Mouse (Mus musculus) lung, postnatal 14 days (tissue): ENCODE measurements around the gene Sh2d4b.
A peak's percentile ranks its signal among the peaks of the same experiment; 100 is the strongest.

Experiments
- DNase-seq: peaks from one replicate; pipeline ENCODE4 v3.0.0; 2021

The Sh2d4b gene

GRCm38 (mm10) chr14:40893196-40893595 lies at the start of gene Sh2d4b:
Gene Sh2d4b (minus strand): TSS chr14:40893266.
- no peak for DNase-seq

GRCm38 (mm10) chr14:40942429-40942828 lies 49.4 kb upstream of the Sh2d4b start:
- no peak for DNase-seq

- DNase-seq = no peak
Observed at GRCm38 (mm10) chr14:40938380-40938987, 45.4 kb upstream of the Sh2d4b start.

- DNase-seq = no peak
Observed at GRCm38 (mm10) chr14:40937052-40937451, 44.0 kb upstream of the Sh2d4b start.

- no peak for DNase-seq
Observed at GRCm38 (mm10) chr14:40935481-40935880, 42.4 kb upstream of the Sh2d4b start.

GRCm38 (mm10) chr14:40935054-40935453 lies 42.0 kb upstream of the Sh2d4b start:
- no peak for DNase-seq

- DNase-seq = no peak
Observed at GRCm38 (mm10) chr14:40933328-40933727, 40.3 kb upstream of the Sh2d4b start.

- DNase-seq = no peak
Observed at GRCm38 (mm10) chr14:40932225-40932624, 39.2 kb upstream of the Sh2d4b start.

GRCm38 (mm10) chr14:40931115-40931829 lies 38.2 kb upstream of the Sh2d4b start:
- no peak for DNase-seq

GRCm38 (mm10) chr14:40929943-40930342 lies 36.9 kb upstream of the Sh2d4b start:
- no peak for DNase-seq

GRCm38 (mm10) chr14:40928897-40929296 lies 35.8 kb upstream of the Sh2d4b start:
- no peak for DNase-seq

GRCm38 (mm10) chr14:40927041-40927440 lies 34.0 kb upstream of the Sh2d4b start:
- DNase-seq = no peak

- DNase-seq = peak; percentile 30
Observed at GRCm38 (mm10) chr14:40924378-40925113, 31.5 kb upstream of the Sh2d4b start.

- DNase-seq = no peak
Observed at GRCm38 (mm10) chr14:40921241-40921640, 28.2 kb upstream of the Sh2d4b start.

GRCm38 (mm10) chr14:40919521-40919920 lies 26.5 kb upstream of the Sh2d4b start:
- no peak for DNase-seq

GRCm38 (mm10) chr14:40918477-40918876 lies 25.4 kb upstream of the Sh2d4b start:
- no peak for DNase-seq

GRCm38 (mm10) chr14:40917632-40918031 lies 24.6 kb upstream of the Sh2d4b start:
- DNase-seq = peak; percentile 95

GRCm38 (mm10) chr14:40916667-40917066 lies 23.6 kb upstream of the Sh2d4b start:
- no peak for DNase-seq

- DNase-seq = no peak
Observed at GRCm38 (mm10) chr14:40915838-40916237, 22.8 kb upstream of the Sh2d4b start.

- DNase-seq = no peak
Observed at GRCm38 (mm10) chr14:40914701-40915100, 21.6 kb upstream of the Sh2d4b start.

GRCm38 (mm10) chr14:40913709-40914108 lies 20.6 kb upstream of the Sh2d4b start:
- no peak for DNase-seq

GRCm38 (mm10) chr14:40911529-40911928 lies 18.5 kb upstream of the Sh2d4b start:
- no peak for DNase-seq

- DNase-seq = no peak
Observed at GRCm38 (mm10) chr14:40908763-40909162, 15.7 kb upstream of the Sh2d4b start.

GRCm38 (mm10) chr14:40906770-40907169 lies 13.7 kb upstream of the Sh2d4b start:
- no peak for DNase-seq
